Mouse (Mus musculus) CH12.LX (cell line): Measurements from ENCODE around the gene Inpp4b. TPM values are rescaled to one million over a fixed set of nuclear protein-coding genes. Genes with fewer than 3 reads are reported as not detected.

Experiments used
- DNase-seq: peaks from one replicate; pipeline ENCODE4 v3.0.0-alpha.2; 2013; ENCODE audit errors: extremely low read depth
- H3K27ac ChIP-seq: 2 replicates; pipeline ENCODE4 v1.5.1; 2012; ENCODE audit warnings: low read depth, mild to moderate bottlenecking, control low read depth, moderate library complexity; ENCODE audit not compliant: insufficient read depth
- H3K27me3 ChIP-seq: replicated peaks from 2 replicates; pipeline ENCODE3; 2012; ENCODE audit warnings: inconsistent platforms
- H3K36me3 ChIP-seq, 2 experiments: replicated peaks in 1 of 2; 2 replicates each; pipeline versions ENCODE3 to v1.6.1; 2012; ENCODE audit warnings: inconsistent platforms in 1 of 2, low read length in 1 of 2, mild to moderate bottlenecking in 1 of 2, mixed read lengths in 1 of 2, moderate library complexity in 1 of 2; ENCODE audit not compliant: control insufficient read depth in 1 of 2, insufficient read depth in 1 of 2
- H3K4me1 ChIP-seq, 2 experiments: 2 replicates each; pipeline ENCODE4 v1.6.1; 2012; ENCODE audit warnings: inconsistent platforms in 1 of 2, moderate library complexity in 1 of 2; ENCODE audit not compliant: insufficient read depth in 2 of 2, control insufficient read depth in 1 of 2
- H3K4me2 ChIP-seq: 2 replicates; pipeline ENCODE4 v1.6.1; 2012; ENCODE audit warnings: low read depth, mild to moderate bottlenecking, control low read depth; ENCODE audit not compliant: poor library complexity, insufficient read depth, severe bottlenecking
- H3K4me3 ChIP-seq, 3 experiments: fragments of 150-350 bp in 1 of 3; sonication (generic) in 1 of 3; replicated peaks in 1 of 3; 2 replicates each; pipeline versions ENCODE3 to v1.5.1; 2011 to 2012; ENCODE audit warnings: low read depth in 2 of 3, low read length in 2 of 3, mild to moderate bottlenecking in 2 of 3, moderate library complexity in 2 of 3, control low read depth in 1 of 3, improper control_type of control experiment in 1 of 3, inconsistent platforms in 1 of 3, mixed read lengths in 1 of 3; ENCODE audit not compliant: poor library complexity in 1 of 3
- H3K79me2 ChIP-seq: replicated peaks from 2 replicates; pipeline ENCODE4 v1.6.1; 2012; ENCODE audit warnings: mild to moderate bottlenecking, moderate library complexity; ENCODE audit not compliant: control insufficient read depth, poor library complexity, insufficient read depth, severe bottlenecking; ENCODE audit errors: extremely low read depth
- H3K9ac ChIP-seq: 2 replicates; pipeline ENCODE4 v1.6.1; 2012; ENCODE audit warnings: low read depth, mild to moderate bottlenecking, control low read depth, moderate library complexity; ENCODE audit not compliant: insufficient read depth
- H3K9me3 ChIP-seq: replicated peaks from 2 replicates; pipeline ENCODE3; 2012; ENCODE audit warnings: low read length, inconsistent platforms, mixed read lengths
- BHLHE40 ChIP-seq: IDR thresholded peaks from 2 replicates; pipeline ENCODE4 v1.6.1; 2011; ENCODE audit warnings: mild to moderate bottlenecking, low read depth, low read length, improper control_type of control experiment
- CHD2 ChIP-seq: IDR thresholded peaks from 2 replicates; pipeline ENCODE4 v1.6.1; 2011; ENCODE audit warnings: low read length, improper control_type of control experiment
- E2F4 ChIP-seq: IDR thresholded peaks from 2 replicates; pipeline ENCODE4 v1.6.1; 2011; ENCODE audit warnings: low read depth, low read length, improper control_type of control experiment; ENCODE audit not compliant: insufficient replicate concordance
- EP300 ChIP-seq: IDR thresholded peaks from 2 replicates; pipeline ENCODE4 v1.6.1; 2011; ENCODE audit warnings: low read length, improper control_type of control experiment
- ETS1 ChIP-seq: conservative IDR thresholded peaks from 2 replicates; pipeline ENCODE4 v1.6.1; 2012; ENCODE audit warnings: low read depth, mild to moderate bottlenecking, inconsistent platforms, low read length, improper control_type of control experiment, moderate library complexity
- GABPA ChIP-seq: IDR thresholded peaks from 2 replicates; pipeline ENCODE4 v1.6.1; 2012; ENCODE audit warnings: low read depth, low read length, improper control_type of control experiment, inconsistent platforms; ENCODE audit not compliant: insufficient replicate concordance
- HCFC1 ChIP-seq: IDR thresholded peaks from 2 replicates; pipeline ENCODE4 v1.6.1; 2012; ENCODE audit warnings: low read depth, mild to moderate bottlenecking, inconsistent platforms, low read length, improper control_type of control experiment
- IRF4 ChIP-seq: IDR thresholded peaks from 2 replicates; pipeline ENCODE4 v1.6.1; 2014; ENCODE audit warnings: low read depth, mild to moderate bottlenecking, inconsistent platforms, low read length, improper control_type of control experiment
- JUN ChIP-seq: IDR thresholded peaks from 2 replicates; pipeline ENCODE4 v1.6.1; 2011; ENCODE audit warnings: low read depth, mild to moderate bottlenecking, low read length, improper control_type of control experiment, moderate library complexity; ENCODE audit not compliant: insufficient read depth
- JUND ChIP-seq: conservative IDR thresholded peaks from 2 replicates; pipeline ENCODE4 v1.6.1; 2011; ENCODE audit warnings: low read depth, low read length, improper control_type of control experiment
- KAT2A ChIP-seq: IDR thresholded peaks from 2 replicates; pipeline ENCODE4 v1.6.1; 2012; ENCODE audit warnings: low read length, improper control_type of control experiment, inconsistent platforms; ENCODE audit not compliant: insufficient replicate concordance
- MAFK ChIP-seq: IDR thresholded peaks from 2 replicates; pipeline ENCODE4 v1.6.1; 2011; ENCODE audit warnings: low read length, improper control_type of control experiment; ENCODE audit not compliant: insufficient replicate concordance
- MEF2A ChIP-seq: IDR thresholded peaks from 2 replicates; pipeline ENCODE4 v1.6.1; 2014; ENCODE audit warnings: low read depth, mild to moderate bottlenecking, inconsistent platforms, low read length, improper control_type of control experiment, borderline replicate concordance
- MYC ChIP-seq: IDR thresholded peaks from 2 replicates; pipeline ENCODE4 v1.6.1; 2011; ENCODE audit warnings: low read depth, mild to moderate bottlenecking, improper control_type of control experiment, low read length
- PAX5 ChIP-seq: IDR thresholded peaks from 2 replicates; pipeline ENCODE4 v1.6.1; 2012; ENCODE audit warnings: low read length, inconsistent platforms, mixed read lengths
- RAD21 ChIP-seq: IDR thresholded peaks from 2 replicates; pipeline ENCODE4 v1.6.1; 2011; ENCODE audit warnings: low read depth, mild to moderate bottlenecking, low read length, improper control_type of control experiment, moderate library complexity
- RCOR1 ChIP-seq: conservative IDR thresholded peaks from 2 replicates; pipeline ENCODE4 v1.6.1; 2012; ENCODE audit warnings: low read depth, mild to moderate bottlenecking, inconsistent platforms, low read length, improper control_type of control experiment
- SIN3A ChIP-seq: IDR thresholded peaks from 2 replicates; pipeline ENCODE4 v1.6.1; 2012; ENCODE audit warnings: low read length, improper control_type of control experiment, inconsistent platforms
- ZC3H11A ChIP-seq: IDR thresholded peaks from 2 replicates; pipeline ENCODE4 v1.6.1; 2012; ENCODE audit warnings: low read depth, mild to moderate bottlenecking, inconsistent platforms, low read length, improper control_type of control experiment
- ZKSCAN1 ChIP-seq: IDR thresholded peaks from 2 replicates; pipeline ENCODE4 v1.6.1; 2012; ENCODE audit warnings: low read depth, inconsistent platforms, low read length, improper control_type of control experiment, borderline replicate concordance
- ZMIZ1 ChIP-seq: IDR thresholded peaks from 2 replicates; pipeline ENCODE4 v1.6.1; 2012; ENCODE audit warnings: low read depth, mild to moderate bottlenecking, inconsistent platforms, low read length, improper control_type of control experiment
- ZNF384 ChIP-seq: IDR thresholded peaks from 2 replicates; pipeline ENCODE4 v1.6.1; 2012; ENCODE audit warnings: low read depth, low read length, improper control_type of control experiment, inconsistent platforms
- dilution Hi-C: fragments of 300-500 bp; cut with MboI; formaldehyde crosslinking; loops from 2 replicates; pipeline ENCODE4 v1.14.3; 2020; ENCODE audit warnings: low sequenced_read_pairs; ENCODE audit not compliant: extremely low pct_unique_long_range_greater_than_20kb, extremely low pct_ligation_motif_present
- in situ Hi-C: fragments of 300-500 bp; cut with MboI; formaldehyde crosslinking; loops from 3 replicates; pipeline ENCODE4 v1.14.3; 2019; ENCODE audit warnings: low sequenced_read_pairs, low pct_ligation_motif_present, low pct_unique_long_range_greater_than_20kb, mixed read lengths
- polyA plus RNA-seq: library from polyadenylated mRNA; unstranded; fragments of >175 nt; gene quantifications from 2 replicates; pipeline ENCODE4 v1.2.1, GENCODE M21; 2012; ENCODE audit warnings: low read depth; ENCODE audit not compliant: insufficient read length
- total RNA-seq, 2 experiments: library from RNA; depleted of rRNA; stranded (reverse); fragments of 300-350 nt in 1 of 2; fragments of >200 nt in 1 of 2; gene quantifications; 2 replicates each; pipeline ENCODE4 v1.2.3; 2012 to 2014

Inpp4b gene
- total and polyA plus RNA-seq, 3 experiments = 3.0 to 4.9 (median 3.4) TPM

DNA sequence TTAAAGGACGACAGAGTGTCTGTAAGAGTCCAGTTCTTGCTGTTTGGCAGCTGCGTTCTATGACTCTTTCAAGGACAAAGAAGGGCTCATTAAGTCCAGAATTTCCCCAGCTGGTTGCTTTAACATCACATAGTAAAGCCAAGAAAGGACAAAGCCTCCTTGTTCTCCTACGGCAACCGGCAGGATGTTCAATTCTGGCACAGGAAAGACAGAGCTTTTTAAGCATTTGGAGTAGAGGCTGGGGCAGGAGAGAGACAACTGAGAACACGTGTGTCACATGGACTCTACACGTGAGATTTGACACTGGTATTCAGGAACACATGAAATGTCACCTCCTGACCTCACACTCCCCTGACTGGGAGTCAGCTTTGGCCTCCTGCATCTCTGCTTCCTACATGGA is 109.7 kb downstream of the Inpp4b start:
- dilution Hi-C loops = no loop called here

DNA sequence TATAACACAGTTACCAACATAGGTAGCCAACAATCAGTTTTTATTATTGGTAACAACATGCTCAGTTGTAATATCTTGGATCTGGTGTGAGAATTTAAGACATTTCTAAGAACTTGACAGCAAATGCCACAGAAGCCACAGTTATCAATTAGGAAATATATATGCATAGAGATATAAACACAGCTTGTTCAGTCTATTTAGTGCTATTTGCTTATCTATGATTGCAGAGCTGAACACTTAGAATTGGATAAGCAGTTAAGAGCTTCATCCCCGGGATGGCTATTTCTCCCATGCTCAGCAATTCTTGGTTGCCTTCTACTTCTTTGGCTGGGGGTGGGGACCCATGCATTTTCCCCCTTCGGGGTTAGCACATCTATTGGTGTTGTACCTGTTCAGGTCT is 112.5 kb downstream of the Inpp4b start:
- dilution Hi-C loops = no loop called here
- H3K9ac ChIP-seq = no peak overlapping the region
- peaks cover 6 to 10% of the 10 kb centered on the region in 2 experiments for H3K4me1 ChIP-seq
- H3K4me2 ChIP-seq = no peak overlapping the region
- H3K4me3 ChIP-seq = no peak overlapping the region
- H3K79me2 ChIP-seq = no peaks in the 10 kb centered on the region
- no peaks in the 10 kb centered on the region for H3K27me3 ChIP-seq
- TF ChIP-seq ZMIZ1 = no peak
- TF ChIP-seq PAX5 = no peak
- TF ChIP-seq E2F4 = no peak
- TF ChIP-seq ZNF384 = no peak
- no peak for TF ChIP-seq MAFK
- no peak for TF ChIP-seq RCOR1
- no peak for TF ChIP-seq BHLHE40
- no peak for TF ChIP-seq SIN3A
- no peak for TF ChIP-seq ZC3H11A
- TF ChIP-seq, all 38 proteins: peak for 0
- no peak for DNase-seq
- H3K36me3 ChIP-seq = no peaks in the 10 kb centered on the region
- no peak overlapping the region for H3K27ac ChIP-seq
- in situ Hi-C loops = no loop called here
- no peaks in the 10 kb centered on the region for H3K9me3 ChIP-seq

More for the DNA sequence above, 109.7 kb downstream of the Inpp4b start:
- Histone ChIP-seq H3K4me1 (peaks cover 9 to 20% of the 10 kb centered on the region in 2 experiments), H3K9ac (no peak overlapping the region), H3K27me3 (no peaks in the 10 kb centered on the region), H3K36me3 (no peaks in the 10 kb centered on the region), H3K9me3 (no peaks in the 10 kb centered on the region), H3K4me2 (no peak overlapping the region), H3K79me2 (no peaks in the 10 kb centered on the region), H3K27ac (no peak overlapping the region), H3K4me3 (no peak overlapping the region)
- TF ChIP-seq ZMIZ1 (no peak), E2F4 (no peak), RCOR1 (no peak), MEF2A (no peak)
- DNase-seq = no peak
- in situ Hi-C loops = no loop called here

DNA sequence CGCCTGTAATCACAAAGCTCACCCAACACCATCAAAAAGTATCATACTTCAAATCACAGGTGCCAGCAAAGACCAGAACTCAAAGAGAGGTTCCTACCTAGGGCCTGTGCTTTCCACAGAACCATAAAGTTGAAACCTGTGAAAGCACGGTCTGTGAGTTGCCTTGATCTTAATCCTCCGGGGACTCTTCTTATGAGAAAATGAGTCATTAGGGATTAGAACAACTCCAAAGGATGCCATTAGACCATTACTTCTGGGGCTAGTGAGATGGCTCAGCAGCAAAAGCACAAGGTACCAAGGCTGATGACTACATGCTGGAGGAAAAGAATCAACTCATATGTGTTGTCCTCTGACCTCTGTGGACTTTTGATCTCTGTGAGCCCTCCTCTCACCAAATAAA is 121.4 kb downstream of the Inpp4b start:
- Histone ChIP-seq H3K9me3 (no peaks in the 10 kb centered on the region), H3K9ac (no peak overlapping the region), H3K79me2 (no peaks in the 10 kb centered on the region), H3K4me3 (no peak overlapping the region), H3K27ac (no peak overlapping the region), H3K36me3 (no peaks in the 10 kb centered on the region), H3K27me3 (no peaks in the 10 kb centered on the region), H3K4me1 (peaks cover 4 to 32% of the 10 kb centered on the region in 2 experiments; a peak in 3 of 4 replicates), H3K4me2 (0 out of 2 replicates have a peak overlapping the region, but pooled peaks have one; percentile 12)
- dilution Hi-C loops = no loop called here
- no peak for TF ChIP-seq HCFC1
- no peak; the same call in 1 of the 2 replicates for TF ChIP-seq JUN
- TF ChIP-seq MEF2A = no peak
- TF ChIP-seq IRF4 = peak; percentile 50; the same call in 1 of the 2 replicates
- TF ChIP-seq ZNF384 = no peak
- TF ChIP-seq ETS1 = peak; percentile 39; the same call in 1 of the 2 replicates
- TF ChIP-seq JUND = peak; percentile 71; the same call in 1 of the 2 replicates
- TF ChIP-seq SIN3A = no peak
- no peak for TF ChIP-seq ZKSCAN1
- TF ChIP-seq MYC = no peak
- no peak for TF ChIP-seq GABPA
- TF ChIP-seq KAT2A = 0 out of 2 replicates have a peak, but pooled peaks have one; percentile 33
- peak; percentile 60; the same call in 1 of the 2 replicates for TF ChIP-seq EP300
- TF ChIP-seq CHD2 = peak; percentile 30; the same call in 1 of the 2 replicates
- no peak for TF ChIP-seq RAD21
- TF ChIP-seq BHLHE40 = peak; percentile 25; the same call in 1 of the 2 replicates
- DNase-seq = peak; percentile 55
- in situ Hi-C loops = no loop called here
